Mouse (Mus musculus) liver, adult 2 months (tissue): ENCODE measurements around the gene Gpr55.

Source experiments
- CTCF ChIP-seq: fragments of 200-500 bp; IDR thresholded peaks from 2 replicates; pipeline ENCODE4 v1.5.1; 2011; ENCODE audit warnings: low read depth, low read length, control low read depth
- POLR2A ChIP-seq: fragments of 200-500 bp; IDR thresholded peaks from 2 replicates; pipeline ENCODE4 v1.6.1; 2011; ENCODE audit warnings: low read length, control low read depth; ENCODE audit not compliant: insufficient read depth; ENCODE audit errors: extremely low read depth

DNA sequence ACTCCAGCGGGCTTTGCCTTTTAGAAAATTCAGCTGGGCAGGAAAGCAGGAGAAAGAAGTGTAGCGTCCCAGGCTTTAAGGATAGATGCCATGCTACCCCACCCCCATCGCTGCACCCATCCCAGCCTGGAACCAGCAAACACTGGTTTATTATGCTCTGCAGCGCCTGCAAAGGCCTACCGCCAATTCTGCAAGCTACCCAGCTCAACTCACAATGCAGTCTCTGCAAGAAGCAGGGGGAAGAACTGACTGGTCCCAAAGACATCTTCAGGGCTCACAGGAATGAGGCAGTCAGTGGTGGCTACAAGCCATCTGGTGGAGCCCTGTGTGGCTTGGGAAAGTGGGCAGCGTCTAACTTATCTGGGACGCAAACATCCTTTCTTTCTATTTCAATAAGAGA is 39.1 kb downstream of the Gpr55 start:
- no peak for TF ChIP-seq CTCF
- no peak for TF ChIP-seq POLR2A
